Mouse (Mus musculus) midbrain, embryonic 14.5 days (tissue): ENCODE data around the gene Mtfp1. TPM values are rescaled to one million over a fixed set of nuclear protein-coding genes. Genes with fewer than 3 reads are reported as not detected.
A peak's percentile ranks its signal among the peaks of the same experiment; 100 is the strongest.
"Not testable (repeated sequence)": the region's sequence is repeated elsewhere in the genome, so short reads cannot be mapped to it uniquely, and the experiment has no call there.

ENCODE experiments used
- ATAC-seq: fragments of 200-750 bp; cut with Nextera tagmentation; 2 replicates; pipeline ENCODE4 v1.8.0; 2017; ENCODE audit warnings: moderate number of reproducible peaks, moderate library complexity; ENCODE audit not compliant: low FRiP score, low TSS enrichment
- DNase-seq: peaks from one replicate; pipeline ENCODE4 v3.0.0-alpha.2; 2015
- H3K27ac ChIP-seq: fragments of 300-500 bp; sonication (generic); replicated peaks from 2 replicates; pipeline ENCODE4 v1.5.1; 2014; ENCODE audit warnings: mild to moderate bottlenecking, low read depth, low read length, moderate library complexity
- H3K27me3 ChIP-seq: fragments of 300-500 bp; sonication (generic); 2 replicates; pipeline ENCODE4 v1.6.1; 2014; ENCODE audit warnings: low read length, control low read depth, mixed read lengths; ENCODE audit not compliant: control insufficient read depth, insufficient read depth
- H3K36me3 ChIP-seq: fragments of 300-500 bp; sonication (generic); 2 replicates; pipeline ENCODE4 v1.6.1; 2014; ENCODE audit warnings: low read length, control low read depth; ENCODE audit not compliant: control insufficient read depth, insufficient read depth
- H3K4me1 ChIP-seq: fragments of 300-500 bp; sonication (generic); 2 replicates; pipeline ENCODE4 v1.6.1; 2014; ENCODE audit warnings: mild to moderate bottlenecking, antibody characterized with exemption, low read length, control low read depth; ENCODE audit not compliant: control insufficient read depth, insufficient read depth
- H3K4me2 ChIP-seq: fragments of 300-500 bp; sonication (generic); 2 replicates; pipeline ENCODE4 v1.6.1; 2014; ENCODE audit warnings: mild to moderate bottlenecking, low read length, moderate library complexity
- H3K4me3 ChIP-seq: fragments of 300-500 bp; sonication (generic); replicated peaks from 2 replicates; pipeline ENCODE4 v1.5.1; 2014; ENCODE audit warnings: low read depth, low read length
- H3K9ac ChIP-seq: fragments of 300-500 bp; sonication (generic); replicated peaks from 2 replicates; pipeline ENCODE4 v1.6.1; 2014; ENCODE audit warnings: mild to moderate bottlenecking, low read length, moderate library complexity
- H3K9me3 ChIP-seq: fragments of 300-500 bp; sonication (generic); 2 replicates; pipeline ENCODE4 v1.6.1; 2016; ENCODE audit warnings: low read length, control low read depth, mixed read lengths; ENCODE audit not compliant: control insufficient read depth
- whole genome bisulfite sequencing: fragments of 180-500 bp; shearing (Covaris S2); extraction: QIAGEN DNeasy Blood & Tissue Kit; methylation state at CpG from one replicate; pipeline ENCODE4 v1.1.7; 2014; 5-methylcytosine and 5-hydroxymethylcytosine counted together
- polyA plus RNA-seq: library from polyadenylated mRNA; unstranded; fragments of >200 nt; fragmentation: Nextera tagmentation; extraction: Ambion mirVana; gene quantifications from 2 replicates; pipeline ENCODE4 v1.2.1, GENCODE M21; 2014

The Mtfp1 gene
- polyA plus RNA-seq, 1 experiment from 2014 or later, result 7.6 TPM

DNA sequence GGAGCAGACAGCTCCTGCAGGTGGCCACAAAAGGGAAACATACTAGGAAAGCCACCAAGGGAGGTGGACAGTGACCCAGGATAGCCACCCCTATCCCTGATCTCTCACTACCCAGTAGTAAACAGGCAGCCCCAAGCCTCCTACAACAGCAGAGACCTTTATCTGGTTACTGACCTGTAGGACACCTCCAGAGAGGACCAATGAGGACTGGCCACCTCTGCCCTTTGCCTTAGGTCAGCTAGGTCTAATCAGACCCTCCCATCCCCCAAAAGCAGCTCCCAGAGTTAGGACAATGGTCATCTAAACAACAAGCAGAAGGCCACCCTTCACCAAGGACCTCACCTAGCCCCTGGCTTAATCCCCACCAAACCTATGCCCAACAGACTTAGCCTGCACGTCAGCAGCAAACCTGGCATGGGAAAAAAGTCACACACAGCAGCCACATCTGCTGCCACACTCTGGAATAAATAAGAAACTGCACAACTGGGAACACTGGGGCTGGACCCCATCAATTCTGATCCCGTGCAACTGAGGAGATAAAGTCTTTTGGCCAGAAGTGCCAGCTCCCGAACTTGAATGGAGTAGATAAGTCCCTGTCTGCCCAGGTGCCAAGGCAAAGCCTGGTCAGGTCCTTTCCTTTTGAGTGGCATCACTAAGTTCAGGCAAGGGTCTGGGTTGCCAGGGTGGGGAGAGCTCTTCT lies 22.3 kb upstream of the Mtfp1 start:
- Histone ChIP-seq H3K9me3 (no peaks in the 10 kb centered on the region), H3K9ac (peak overlapping the region; percentile 64; the same call in 1 of the 2 replicates), H3K4me1 (peaks cover 10% of the 10 kb centered on the region), H3K27ac (no peak overlapping the region), H3K4me2 (peak overlapping the region; percentile 91), H3K4me3 (peak overlapping the region; percentile 59), H3K36me3 (no peaks in the 10 kb centered on the region), H3K27me3 (no peaks in the 10 kb centered on the region; the same call in 1 of the 2 replicates)
- 24% methylated on average over 3 of the region's 3 CpGs for WGBS
- DNase-seq (peak; percentile 45), ATAC-seq (no peak)

- no peak overlapping the region for H3K4me3 ChIP-seq
- DNase-seq, result no peak
- 61% methylated on average over 11 of the region's 11 CpGs for WGBS
- H3K36me3 ChIP-seq, result no peaks in the 10 kb centered on the region
- H3K4me2 ChIP-seq, result no peak overlapping the region; the same call in 1 of the 2 replicates
- no peak overlapping the region for H3K27ac ChIP-seq
- ATAC-seq, result no peak
- no peaks in the 10 kb centered on the region for H3K9me3 ChIP-seq
- H3K27me3 ChIP-seq, result no peaks in the 10 kb centered on the region; the same call in 1 of the 2 replicates
- H3K4me1 ChIP-seq, result peaks cover 10% of the 10 kb centered on the region
- no peak overlapping the region for H3K9ac ChIP-seq
Observed at GRCm38 (mm10) chr11:4116458-4117141, 21.4 kb upstream of the Mtfp1 start.

DNA sequence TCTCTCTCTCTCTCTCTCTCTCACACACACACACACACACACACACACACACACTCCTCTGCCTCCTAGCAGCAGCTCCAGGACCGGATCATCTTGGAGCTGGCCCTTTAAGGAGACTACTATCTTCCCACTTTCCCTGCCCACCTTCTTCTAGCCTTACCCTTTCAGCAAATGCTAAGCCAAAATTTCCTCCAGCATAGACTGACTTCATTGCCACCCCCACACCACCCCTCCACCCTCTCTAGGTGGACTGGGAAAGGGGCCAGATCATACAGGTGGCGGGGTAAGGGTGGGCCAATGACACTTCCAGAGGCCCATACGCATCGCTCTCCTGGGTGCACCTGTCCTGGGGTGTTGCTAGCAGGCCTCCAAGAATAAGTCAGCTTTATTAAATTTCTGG lies 20.2 kb upstream of the Mtfp1 start:
- Histone ChIP-seq H3K27me3 (no peaks in the 10 kb centered on the region; the same call in 1 of the 2 replicates), H3K27ac (no peak overlapping the region), H3K4me1 (peaks cover 10% of the 10 kb centered on the region), H3K4me3 (no peak overlapping the region), H3K4me2 (no peak overlapping the region), H3K9ac (no peak overlapping the region), H3K36me3 (peaks cover 2% of the 10 kb centered on the region; the same call in 1 of the 2 replicates), H3K9me3 (no peaks in the 10 kb centered on the region)
- WGBS, result 88% methylated on average over 4 of the region's 4 CpGs
- DNase-seq (no peak), ATAC-seq (no peak)

DNA sequence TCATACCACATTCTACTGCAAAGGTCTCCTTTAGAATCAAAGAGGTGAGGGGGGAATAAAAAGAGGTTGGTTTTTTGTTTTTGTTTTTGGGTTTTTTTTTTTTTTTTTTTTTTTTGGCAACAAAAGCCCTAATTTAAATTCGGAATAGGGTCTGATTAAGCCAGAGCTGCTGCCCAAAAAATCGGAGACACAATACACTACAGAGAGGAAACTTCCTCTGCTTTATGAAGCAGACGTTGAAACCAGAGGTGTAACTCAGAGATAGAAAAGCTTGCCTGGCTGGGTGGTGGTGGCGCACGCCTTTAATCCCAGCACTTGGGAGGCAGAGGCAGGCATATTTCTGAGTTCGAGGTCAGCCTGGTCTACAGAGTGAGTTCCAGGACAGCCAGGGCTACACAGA lies 19.3 kb upstream of the Mtfp1 start:
- not testable (repeated sequence) for H3K4me2 ChIP-seq, H3K4me1 ChIP-seq, H3K27ac ChIP-seq, H3K9me3 ChIP-seq, H3K36me3 ChIP-seq, ATAC-seq, H3K4me3 ChIP-seq, H3K27me3 ChIP-seq, DNase-seq, H3K9ac ChIP-seq
- WGBS, result 78% methylated on average over 6 of the region's 6 CpGs

DNA sequence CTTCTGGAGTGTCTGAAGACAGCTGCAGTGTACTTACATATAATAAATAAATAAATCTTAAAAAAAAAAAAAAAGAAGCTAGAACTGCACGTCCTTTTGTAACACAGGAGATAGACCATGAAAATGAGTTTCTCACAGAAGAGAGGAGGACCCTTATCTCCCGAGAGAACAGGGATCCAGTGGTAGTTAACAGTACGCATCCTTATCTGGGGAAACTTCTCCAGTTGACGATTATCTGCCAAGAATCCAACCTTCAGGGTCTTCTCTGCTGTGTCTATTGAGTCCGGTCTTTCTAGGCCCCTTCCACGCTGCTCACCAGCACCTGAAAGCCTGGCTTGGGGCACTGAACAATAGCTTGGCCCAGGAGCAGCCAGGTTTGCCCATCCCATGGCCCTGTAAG lies 18.7 kb upstream of the Mtfp1 start:
- Histone ChIP-seq H3K9me3 (no peaks in the 10 kb centered on the region), H3K27ac (no peak overlapping the region), H3K9ac (no peak overlapping the region), H3K4me1 (peaks cover 10% of the 10 kb centered on the region), H3K4me3 (no peak overlapping the region), H3K27me3 (no peaks in the 10 kb centered on the region; the same call in 1 of the 2 replicates), H3K36me3 (peaks cover 5% of the 10 kb centered on the region; the same call in 1 of the 2 replicates), H3K4me2 (no peak overlapping the region)
- 83% methylated on average over 6 of the region's 6 CpGs for WGBS
- ATAC-seq (no peak), DNase-seq (no peak)

DNA sequence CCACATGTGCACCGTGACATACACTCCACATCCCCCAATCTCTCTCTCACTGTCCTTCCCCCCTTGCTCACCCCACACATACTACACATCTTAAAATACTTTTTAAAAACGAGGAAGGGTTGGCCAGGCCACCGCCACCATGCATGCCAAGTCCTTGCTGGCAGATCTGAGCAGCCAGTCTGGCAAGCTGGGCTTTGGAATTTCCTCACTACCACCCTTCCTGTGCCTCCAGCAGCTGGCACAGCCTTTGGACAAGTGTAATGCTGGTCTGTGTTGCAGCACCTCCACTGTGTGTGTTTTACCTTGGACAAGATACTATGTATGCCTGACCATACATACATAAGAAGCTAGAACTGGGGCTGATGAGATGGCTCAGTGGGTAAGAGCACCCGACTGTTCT lies 18.3 kb upstream of the Mtfp1 start:
- ATAC-seq, result no peak
- H3K4me3 ChIP-seq, result no peak overlapping the region
- DNase-seq, result no peak
- no peak overlapping the region for H3K4me2 ChIP-seq
- peaks cover 10% of the 10 kb centered on the region for H3K4me1 ChIP-seq
- peaks cover 5% of the 10 kb centered on the region; the same call in 1 of the 2 replicates for H3K36me3 ChIP-seq
- no peaks in the 10 kb centered on the region for H3K9me3 ChIP-seq
- no peak overlapping the region for H3K9ac ChIP-seq
- 84% methylated on average over 4 of the region's 4 CpGs for WGBS
- no peak overlapping the region for H3K27ac ChIP-seq
- H3K27me3 ChIP-seq, result no peaks in the 10 kb centered on the region; the same call in 1 of the 2 replicates

DNA sequence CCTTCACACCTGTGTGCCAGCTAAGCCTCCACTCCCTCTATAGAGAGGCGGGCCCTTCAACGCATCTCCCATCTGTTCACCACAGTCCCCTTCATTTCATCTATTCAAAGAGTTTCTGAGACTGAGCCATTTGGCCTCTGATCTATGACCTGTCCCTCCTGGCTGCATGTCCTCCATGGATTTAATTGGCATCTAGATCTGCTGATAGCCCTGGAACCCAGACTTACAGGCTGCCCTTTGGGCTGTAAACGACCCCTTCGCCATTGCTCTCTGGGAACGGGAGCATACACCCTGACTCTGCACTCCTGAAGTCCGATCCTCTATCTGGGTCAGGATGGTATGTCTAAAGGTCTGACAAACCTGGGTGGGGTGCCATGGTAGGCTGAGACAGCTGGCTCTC lies 17.6 kb upstream of the Mtfp1 start:
- 92% methylated on average over 6 of the region's 6 CpGs for WGBS
- no peak overlapping the region for H3K9ac ChIP-seq
- no peak overlapping the region for H3K4me3 ChIP-seq
- DNase-seq, result no peak
- H3K4me1 ChIP-seq, result peaks cover 4% of the 10 kb centered on the region
- H3K27me3 ChIP-seq, result no peaks in the 10 kb centered on the region; the same call in 1 of the 2 replicates
- H3K4me2 ChIP-seq, result no peak overlapping the region
- H3K27ac ChIP-seq, result no peak overlapping the region
- H3K9me3 ChIP-seq, result no peaks in the 10 kb centered on the region
- H3K36me3 ChIP-seq, result peaks cover 5% of the 10 kb centered on the region; the same call in 1 of the 2 replicates
- ATAC-seq, result no peak

DNA sequence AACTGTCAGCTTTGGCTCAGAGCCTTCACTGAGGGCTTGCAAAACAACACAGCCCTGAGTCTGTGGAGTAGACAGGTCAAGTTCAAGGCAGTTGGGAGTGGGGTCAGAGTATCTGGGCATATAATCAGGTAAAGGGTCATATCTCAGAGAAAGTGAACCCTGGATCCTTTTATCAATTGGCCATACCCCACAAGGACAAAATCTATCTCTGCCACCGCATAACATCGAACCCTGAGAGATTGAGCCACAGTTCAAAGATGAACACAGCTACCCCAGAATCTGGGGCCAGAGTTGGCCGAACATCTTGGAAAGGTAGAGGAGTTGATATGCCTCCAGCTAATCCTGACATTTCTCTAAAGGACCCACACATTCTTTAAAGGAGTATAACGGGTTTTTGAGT lies 16.8 kb upstream of the Mtfp1 start:
- Histone ChIP-seq H3K4me1 (no peaks in the 10 kb centered on the region), H3K9me3 (no peaks in the 10 kb centered on the region), H3K27me3 (no peaks in the 10 kb centered on the region; the same call in 1 of the 2 replicates), H3K4me3 (no peak overlapping the region), H3K36me3 (peaks cover 5% of the 10 kb centered on the region; the same call in 1 of the 2 replicates), H3K9ac (no peak overlapping the region), H3K27ac (no peak overlapping the region), H3K4me2 (no peak overlapping the region)
- 90% methylated on average over 4 of the region's 4 CpGs for WGBS
- DNase-seq (no peak), ATAC-seq (no peak)
